Mouse (Mus musculus) hindbrain, postnatal 0 days (tissue): ENCODE measurements at regions not wholly inside any gene's neighbourhood (a gene's known extent, or its start where the extent isn't known, plus 50 kb on each side); places are given as distances from the start of the nearest gene placed in this dataset.

ENCODE experiments used
- ATAC-seq: fragments of 200-750 bp; cut with Nextera tagmentation; 2 replicates; pipeline ENCODE4 v1.8.0; 2017; ENCODE audit warnings: mild to moderate bottlenecking, moderate TSS enrichment, moderate library complexity
- DNase-seq: peaks from one replicate; pipeline ENCODE4 v3.0.0-alpha.2; 2015; ENCODE audit warnings: low spot score
- H3K27ac ChIP-seq: fragments of 300-500 bp; sonication (generic); 2 replicates; pipeline ENCODE4 v1.5.1; 2014; ENCODE audit warnings: mild to moderate bottlenecking
- H3K27me3 ChIP-seq: fragments of 300-500 bp; sonication (generic); 2 replicates; pipeline ENCODE4 v1.6.1; 2014; ENCODE audit warnings: low read length, mixed read lengths; ENCODE audit not compliant: insufficient read depth
- H3K36me3 ChIP-seq: fragments of 300-500 bp; sonication (generic); 2 replicates; pipeline ENCODE4 v1.6.1; 2014; ENCODE audit warnings: low read length, mixed read lengths; ENCODE audit not compliant: insufficient read depth
- H3K4me1 ChIP-seq: fragments of 300-500 bp; sonication (generic); 2 replicates; pipeline ENCODE4 v1.6.1; 2014; ENCODE audit warnings: antibody characterized with exemption, low read length, mixed read lengths; ENCODE audit not compliant: insufficient read depth
- H3K4me2 ChIP-seq: fragments of 300-500 bp; sonication (generic); 2 replicates; pipeline ENCODE4 v1.6.1; 2014; ENCODE audit warnings: low read depth, mild to moderate bottlenecking, low read length, moderate library complexity, mixed read lengths
- H3K4me3 ChIP-seq: fragments of 300-500 bp; sonication (generic); 2 replicates; pipeline ENCODE4 v1.5.1; 2014; ENCODE audit warnings: low read length
- H3K9ac ChIP-seq: fragments of 300-500 bp; sonication (generic); replicated peaks from 2 replicates; pipeline ENCODE4 v1.6.1; 2014; ENCODE audit warnings: mild to moderate bottlenecking, low read length, moderate library complexity, mixed read lengths
- H3K9me3 ChIP-seq: fragments of 300-500 bp; sonication (generic); 2 replicates; pipeline ENCODE4 v1.6.1; 2016; ENCODE audit warnings: low read length, mixed read lengths
- CTCF ChIP-seq: IDR thresholded peaks from 2 replicates; pipeline ENCODE4 v1.5.1; 2016; ENCODE audit warnings: antibody characterized with exemption, control low read depth, low read depth
- WGBS: fragments of 180-500 bp; shearing (Covaris S2); extraction: QIAGEN DNeasy Blood & Tissue Kit; methylation state at CpG from one replicate; pipeline ENCODE4 v1.1.7; 2014; 5-methylcytosine and 5-hydroxymethylcytosine counted together

- Histone ChIP-seq H3K27me3 (no peaks in the 10 kb centered on the region), H3K9me3 (no peaks in the 10 kb centered on the region), H3K4me2 (no peak overlapping the region), H3K27ac (no peak overlapping the region), H3K36me3 (no peaks in the 10 kb centered on the region), H3K9ac (no peak overlapping the region), H3K4me1 (no peaks in the 10 kb centered on the region), H3K4me3 (no peak overlapping the region)
- TF ChIP-seq CTCF = no peak
- ATAC-seq (0 out of 2 replicates have a peak, but pooled peaks have one; percentile 32), DNase-seq (peak; percentile 27)
- WGBS = 54% methylated on average over 7 of the region's 7 CpGs
These were observed 544.1 kb downstream of the Bnc2 start for GRCm38 (mm10) chr4:84130840-84131547.

- H3K36me3 ChIP-seq = no peaks in the 10 kb centered on the region
- no peak for TF ChIP-seq CTCF
- H3K4me3 ChIP-seq = no peak overlapping the region
- H3K4me1 ChIP-seq = no peaks in the 10 kb centered on the region
- 0 out of 2 replicates have a peak, but pooled peaks cover 2% of the 10 kb centered on the region for H3K9me3 ChIP-seq
- no peak overlapping the region for H3K27ac ChIP-seq
- no peaks in the 10 kb centered on the region for H3K27me3 ChIP-seq
- 80% methylated on average over 10 of the region's 10 CpGs for WGBS
- H3K9ac ChIP-seq = no peak overlapping the region
- ATAC-seq (no peak), DNase-seq (no peak)
- H3K4me2 ChIP-seq = no peak overlapping the region
These were observed 539.3 kb downstream of the Bnc2 start for GRCm38 (mm10) chr4:84135740-84136139.

GRCm38 (mm10) chr4:84137171-84137919 is 537.7 kb downstream of the Bnc2 start:
- TF ChIP-seq CTCF = no peak
- peak; percentile 69 for ATAC-seq
- no peak overlapping the region for H3K4me3 ChIP-seq
- H3K36me3 ChIP-seq = no peaks in the 10 kb centered on the region
- no peak overlapping the region for H3K9ac ChIP-seq
- H3K4me2 ChIP-seq = no peak overlapping the region
- peak; percentile 20 for DNase-seq
- no peak overlapping the region for H3K27ac ChIP-seq
- 57% methylated on average over 14 of the region's 14 CpGs for WGBS
- H3K27me3 ChIP-seq = no peaks in the 10 kb centered on the region
- no peaks in the 10 kb centered on the region for H3K4me1 ChIP-seq
- 0 out of 2 replicates have a peak, but pooled peaks cover 4% of the 10 kb centered on the region for H3K9me3 ChIP-seq

- 0 out of 2 replicates have a peak, but pooled peaks cover 3% of the 10 kb centered on the region for H3K4me1 ChIP-seq
- 78% methylated on average over 13 of the region's 13 CpGs for WGBS
- no peak overlapping the region for H3K4me3 ChIP-seq
- no peak overlapping the region for H3K4me2 ChIP-seq
- H3K27me3 ChIP-seq = no peaks in the 10 kb centered on the region
- no peaks in the 10 kb centered on the region for H3K9me3 ChIP-seq
- H3K36me3 ChIP-seq = no peaks in the 10 kb centered on the region
- DNase-seq (no peak), ATAC-seq (0 out of 2 replicates have a peak, but pooled peaks have one; percentile 32)
- no peak overlapping the region for H3K9ac ChIP-seq
- TF ChIP-seq CTCF = no peak
- no peak overlapping the region for H3K27ac ChIP-seq
These were observed 525.7 kb downstream of the Bnc2 start for GRCm38 (mm10) chr4:84149149-84150050.

GRCm38 (mm10) chr4:84150698-84151097 is 524.4 kb downstream of the Bnc2 start:
- Histone ChIP-seq H3K27me3 (no peaks in the 10 kb centered on the region), H3K4me3 (no peak overlapping the region), H3K36me3 (no peaks in the 10 kb centered on the region), H3K9me3 (no peaks in the 10 kb centered on the region), H3K27ac (no peak overlapping the region), H3K4me2 (no peak overlapping the region), H3K4me1 (0 out of 2 replicates have a peak, but pooled peaks cover 3% of the 10 kb centered on the region), H3K9ac (no peak overlapping the region)
- DNase-seq = no peak
- 0 out of 2 replicates have a peak, but pooled peaks have one; percentile 39 for ATAC-seq
- WGBS = 36% methylated on average over 3 of the region's 3 CpGs
- TF ChIP-seq CTCF = no peak

- ATAC-seq (no peak), DNase-seq (no peak)
- 55% methylated on average over 9 of the region's 9 CpGs for WGBS
- Histone ChIP-seq H3K4me3 (no peak overlapping the region), H3K4me2 (no peak overlapping the region), H3K4me1 (0 out of 2 replicates have a peak, but pooled peaks cover 3% of the 10 kb centered on the region), H3K27ac (no peak overlapping the region), H3K36me3 (no peaks in the 10 kb centered on the region), H3K27me3 (no peaks in the 10 kb centered on the region), H3K9me3 (no peaks in the 10 kb centered on the region), H3K9ac (no peak overlapping the region)
- TF ChIP-seq CTCF = no peak
These were observed 523.8 kb downstream of the Bnc2 start for GRCm38 (mm10) chr4:84151247-84151646.
